Mouse (Mus musculus) forebrain, embryonic 16.5 days (tissue): ENCODE measurements around the gene Sgms1. TPM values are rescaled to one million over a fixed set of nuclear protein-coding genes. Genes with fewer than 3 reads are reported as not detected.

Experiments used
- ATAC-seq: fragments of 200-750 bp; cut with Nextera tagmentation; 2 replicates; pipeline ENCODE4 v1.8.0; 2017; ENCODE audit warnings: mild to moderate bottlenecking, moderate library complexity
- H3K27ac ChIP-seq: fragments of 300-500 bp; sonication (generic); 2 replicates; pipeline ENCODE4 v1.5.1; 2014; ENCODE audit warnings: low read length, control low read depth
- H3K27me3 ChIP-seq: fragments of 300-500 bp; sonication (generic); replicated peaks from 2 replicates; pipeline ENCODE4 v1.6.1; 2014; ENCODE audit warnings: low read length; ENCODE audit not compliant: control insufficient read depth, insufficient read depth
- H3K36me3 ChIP-seq: fragments of 300-500 bp; sonication (generic); 2 replicates; pipeline ENCODE4 v1.6.1; 2014; ENCODE audit not compliant: control insufficient read depth, insufficient read depth
- H3K4me1 ChIP-seq: fragments of 300-500 bp; sonication (generic); replicated peaks from 2 replicates; pipeline ENCODE4 v1.6.1; 2014; ENCODE audit warnings: low read length; ENCODE audit not compliant: control insufficient read depth, insufficient read depth
- H3K4me2 ChIP-seq: fragments of 300-500 bp; sonication (generic); 2 replicates; pipeline ENCODE4 v1.6.1; 2014; ENCODE audit warnings: mild to moderate bottlenecking, low read length, control low read depth
- H3K4me3 ChIP-seq: fragments of 300-500 bp; sonication (generic); replicated peaks from 2 replicates; pipeline ENCODE4 v1.5.1; 2014; ENCODE audit warnings: mild to moderate bottlenecking, low read length, control low read depth
- H3K9ac ChIP-seq: fragments of 300-500 bp; sonication (generic); replicated peaks from 2 replicates; pipeline ENCODE4 v1.6.1; 2014; ENCODE audit warnings: low read depth, low read length, control low read depth
- H3K9me3 ChIP-seq: fragments of 300-500 bp; sonication (generic); 2 replicates; pipeline ENCODE4 v1.6.1; 2016; ENCODE audit warnings: low read length; ENCODE audit not compliant: control insufficient read depth
- WGBS: fragments of 180-500 bp; shearing (Covaris S2); extraction: QIAGEN DNeasy Blood & Tissue Kit; methylation state at CpG from one replicate; pipeline ENCODE4 v1.1.7; 2014; 5-methylcytosine and 5-hydroxymethylcytosine counted together
- polyA plus RNA-seq: library from polyadenylated mRNA; unstranded; fragments of >200 nt; fragmentation: Nextera tagmentation; extraction: Ambion mirVana; gene quantifications from 2 replicates; pipeline ENCODE4 v1.2.1, GENCODE M21; 2015

Sgms1 gene
- polyA plus RNA-seq, 1 experiment from 2014 or later, result 16.3 TPM

GRCm38 (mm10) chr19:32298221-32298620 lies 91.3 kb downstream of the Sgms1 start:
- peak; percentile 66 for ATAC-seq
- no peaks in the 10 kb centered on the region for H3K9me3 ChIP-seq
- H3K27ac ChIP-seq, result no peak overlapping the region
- 30% methylated on average over 7 of the region's 7 CpGs for WGBS
- no peaks in the 10 kb centered on the region for H3K36me3 ChIP-seq
- H3K4me1 ChIP-seq, result no peaks in the 10 kb centered on the region
- no peak overlapping the region for H3K4me3 ChIP-seq
- no peak overlapping the region for H3K4me2 ChIP-seq
- H3K27me3 ChIP-seq, result no peaks in the 10 kb centered on the region
- no peak overlapping the region for H3K9ac ChIP-seq

DNA sequence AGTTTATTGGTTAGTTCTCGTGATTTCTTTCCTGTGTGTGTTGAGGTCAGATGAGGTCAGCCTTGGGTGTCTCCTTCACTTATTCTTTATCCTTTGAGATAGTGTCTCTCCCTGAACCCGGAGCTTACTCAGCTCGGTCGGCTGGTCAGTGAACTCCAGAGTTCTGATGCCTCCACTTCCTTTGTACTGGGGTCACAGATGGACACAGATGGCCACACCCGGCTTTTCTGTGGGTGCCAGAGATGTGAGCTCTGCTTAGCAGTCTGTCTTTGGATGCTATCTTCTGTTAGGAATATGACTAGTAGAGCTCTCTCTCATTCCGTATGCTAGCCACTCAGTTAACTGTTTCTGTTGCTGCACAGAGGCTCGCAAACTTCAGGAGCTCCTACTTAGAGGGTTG lies 92.7 kb downstream of the Sgms1 start:
- no peak overlapping the region for H3K9ac ChIP-seq
- H3K4me2 ChIP-seq, result no peak overlapping the region
- H3K4me1 ChIP-seq, result peaks cover 6% of the 10 kb centered on the region
- H3K36me3 ChIP-seq, result no peaks in the 10 kb centered on the region
- H3K27ac ChIP-seq, result no peak overlapping the region
- H3K27me3 ChIP-seq, result no peaks in the 10 kb centered on the region
- no peaks in the 10 kb centered on the region for H3K9me3 ChIP-seq
- no peak for ATAC-seq
- no peak overlapping the region for H3K4me3 ChIP-seq
- 83% methylated on average over 7 of the region's 7 CpGs for WGBS

DNA sequence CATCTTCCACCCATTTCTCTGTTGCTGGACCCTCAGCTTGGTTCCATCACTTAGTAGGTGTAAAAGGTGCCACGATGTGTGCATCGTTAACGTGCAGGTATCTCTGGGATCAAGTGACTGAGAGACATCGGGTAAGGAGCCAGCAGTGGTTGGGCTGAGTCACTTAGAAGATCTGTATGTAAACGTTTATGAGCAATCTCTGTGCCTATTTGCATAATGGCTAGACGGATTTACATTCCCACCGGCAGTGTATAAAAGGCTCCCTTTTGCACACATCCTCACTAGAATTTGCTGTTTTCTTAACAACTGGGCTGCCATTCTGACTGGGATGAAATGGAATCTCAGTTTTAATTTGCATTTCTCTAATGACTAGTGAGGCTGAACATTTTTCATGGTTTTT lies 93.9 kb downstream of the Sgms1 start:
- Histone ChIP-seq H3K9me3 (no peaks in the 10 kb centered on the region), H3K4me2 (no peak overlapping the region), H3K27ac (no peak overlapping the region), H3K27me3 (no peaks in the 10 kb centered on the region), H3K9ac (no peak overlapping the region), H3K4me1 (peaks cover 6% of the 10 kb centered on the region), H3K36me3 (no peaks in the 10 kb centered on the region), H3K4me3 (no peak overlapping the region)
- 53% methylated on average over 7 of the region's 7 CpGs for WGBS
- no peak for ATAC-seq

GRCm38 (mm10) chr19:32292782-32293776 lies 96.4 kb downstream of the Sgms1 start:
- Histone ChIP-seq H3K36me3 (no peaks in the 10 kb centered on the region), H3K4me2 (no peak overlapping the region), H3K4me3 (no peak overlapping the region), H3K9me3 (no peaks in the 10 kb centered on the region), H3K27me3 (no peaks in the 10 kb centered on the region), H3K27ac (no peak overlapping the region), H3K4me1 (peaks cover 6% of the 10 kb centered on the region), H3K9ac (no peak overlapping the region)
- ATAC-seq, result no peak
- WGBS, result 86% methylated on average over 12 of the region's 12 CpGs

DNA sequence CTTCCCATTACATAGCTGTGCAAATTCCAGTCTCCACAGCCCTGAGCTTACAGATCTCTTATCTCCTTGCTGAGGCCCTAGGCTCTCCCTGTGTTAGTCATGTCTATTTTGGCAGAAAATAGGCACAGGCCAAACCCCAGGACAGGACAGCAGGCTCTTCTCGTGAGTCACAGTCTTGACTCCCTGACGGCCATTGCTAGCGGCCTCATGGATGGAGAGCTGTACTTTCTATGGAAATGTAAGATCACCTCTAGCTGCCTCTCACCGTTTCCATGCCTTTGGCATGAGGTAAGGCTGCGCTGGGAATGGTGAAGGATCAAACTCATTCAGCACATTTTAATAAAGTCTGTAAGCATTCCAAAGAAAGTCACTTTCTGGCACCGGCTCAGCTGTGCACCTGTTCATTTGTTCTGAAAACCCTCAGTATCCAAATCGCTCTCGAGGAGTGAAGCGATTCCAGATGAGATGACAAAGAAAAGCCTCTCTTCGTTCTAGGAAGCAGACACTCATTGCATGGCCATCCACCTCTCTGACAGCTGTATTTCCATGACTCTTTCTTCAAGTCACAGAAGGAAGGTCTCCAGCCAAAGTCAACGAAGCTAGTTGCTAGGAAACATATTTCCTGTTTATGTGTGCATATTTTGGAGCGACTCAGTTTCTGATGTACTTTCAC lies 97.3 kb downstream of the Sgms1 start:
- no peak overlapping the region for H3K4me3 ChIP-seq
- H3K9ac ChIP-seq, result no peak overlapping the region
- ATAC-seq, result no peak
- no peaks in the 10 kb centered on the region for H3K36me3 ChIP-seq
- peaks cover 6% of the 10 kb centered on the region for H3K4me1 ChIP-seq
- H3K4me2 ChIP-seq, result no peak overlapping the region
- WGBS, result 63% methylated on average over 12 of the region's 12 CpGs
- no peak overlapping the region for H3K27ac ChIP-seq
- H3K9me3 ChIP-seq, result no peaks in the 10 kb centered on the region
- H3K27me3 ChIP-seq, result no peaks in the 10 kb centered on the region

DNA sequence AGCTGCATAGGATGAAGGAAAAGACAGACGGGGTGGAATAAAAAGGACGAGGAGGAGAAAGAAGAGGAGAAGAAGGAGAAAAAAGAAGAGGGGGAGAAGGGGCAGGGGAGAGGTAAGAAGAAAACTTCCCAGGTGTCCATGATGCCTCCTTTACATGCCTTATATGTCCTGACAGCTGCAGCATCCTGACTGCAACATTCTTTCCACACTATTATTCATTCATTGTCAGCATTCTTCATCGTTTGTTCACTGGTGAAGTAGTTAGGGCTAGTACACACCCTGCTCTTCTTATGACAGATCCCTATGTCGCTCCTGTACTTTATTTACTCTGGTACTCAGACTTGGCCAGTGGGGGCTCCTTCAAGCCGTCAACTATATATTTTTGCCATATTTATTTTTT lies 98.4 kb downstream of the Sgms1 start:
- peaks cover 6% of the 10 kb centered on the region for H3K4me1 ChIP-seq
- no peaks in the 10 kb centered on the region for H3K27me3 ChIP-seq
- no peak for ATAC-seq
- H3K9ac ChIP-seq, result no peak overlapping the region
- no peak overlapping the region for H3K4me2 ChIP-seq
- no peaks in the 10 kb centered on the region for H3K9me3 ChIP-seq
- no peak overlapping the region for H3K27ac ChIP-seq
- WGBS, result 90% methylated on average over 5 of the region's 5 CpGs
- no peak overlapping the region for H3K4me3 ChIP-seq
- H3K36me3 ChIP-seq, result no peaks in the 10 kb centered on the region

DNA sequence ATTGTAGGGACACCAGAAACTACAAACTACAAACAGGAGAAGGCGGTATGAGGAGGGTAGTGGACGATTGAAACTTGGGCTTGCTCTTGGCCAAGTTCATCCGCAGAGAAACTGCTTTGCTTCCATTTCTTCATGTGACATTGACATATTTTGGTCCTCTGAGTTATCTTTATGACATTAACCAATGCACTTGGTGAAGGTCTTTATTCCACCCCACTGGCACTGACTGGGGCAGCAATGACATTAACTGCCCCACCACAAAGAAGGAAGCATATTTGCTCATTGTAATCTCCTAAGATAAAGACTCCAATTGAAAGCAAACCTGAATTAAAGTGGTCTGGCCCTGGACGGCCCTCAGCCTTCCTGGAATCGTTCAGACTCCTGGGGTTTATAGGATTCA lies 100.6 kb downstream of the Sgms1 start:
- H3K27ac ChIP-seq, result no peak overlapping the region
- no peak overlapping the region for H3K4me3 ChIP-seq
- 70% methylated on average over 5 of the region's 5 CpGs for WGBS
- no peaks in the 10 kb centered on the region for H3K36me3 ChIP-seq
- no peak overlapping the region for H3K9ac ChIP-seq
- H3K9me3 ChIP-seq, result no peaks in the 10 kb centered on the region
- H3K4me1 ChIP-seq, result peaks cover 6% of the 10 kb centered on the region
- no peak overlapping the region for H3K4me2 ChIP-seq
- ATAC-seq, result no peak
- no peaks in the 10 kb centered on the region for H3K27me3 ChIP-seq

DNA sequence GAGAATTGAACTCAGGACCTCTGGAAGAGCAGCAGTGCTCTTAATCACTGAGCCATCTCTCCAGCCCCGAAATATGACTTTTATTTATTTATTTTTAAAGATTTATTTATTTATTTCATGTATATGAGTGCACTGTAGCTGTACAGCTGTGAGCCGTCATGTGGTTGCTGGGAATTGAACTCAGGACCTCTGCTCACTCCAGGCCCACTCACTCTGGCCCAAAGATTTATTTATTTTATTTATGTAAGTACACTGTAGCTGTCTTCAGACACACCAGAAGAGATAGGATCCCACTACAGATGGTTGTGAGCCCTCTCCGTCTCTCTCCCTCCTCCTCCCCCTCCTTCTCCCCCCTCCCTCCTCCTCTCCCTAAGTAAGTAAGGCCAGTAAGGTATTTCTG lies 101.7 kb downstream of the Sgms1 start:
- no peaks in the 10 kb centered on the region for H3K36me3 ChIP-seq
- no peak for ATAC-seq
- no peak overlapping the region for H3K4me3 ChIP-seq
- WGBS, result 77% methylated on average over 3 of the region's 3 CpGs
- peaks cover 6% of the 10 kb centered on the region for H3K4me1 ChIP-seq
- no peak overlapping the region for H3K9ac ChIP-seq
- no peak overlapping the region for H3K27ac ChIP-seq
- H3K4me2 ChIP-seq, result no peak overlapping the region
- no peaks in the 10 kb centered on the region for H3K27me3 ChIP-seq
- no peaks in the 10 kb centered on the region for H3K9me3 ChIP-seq

DNA sequence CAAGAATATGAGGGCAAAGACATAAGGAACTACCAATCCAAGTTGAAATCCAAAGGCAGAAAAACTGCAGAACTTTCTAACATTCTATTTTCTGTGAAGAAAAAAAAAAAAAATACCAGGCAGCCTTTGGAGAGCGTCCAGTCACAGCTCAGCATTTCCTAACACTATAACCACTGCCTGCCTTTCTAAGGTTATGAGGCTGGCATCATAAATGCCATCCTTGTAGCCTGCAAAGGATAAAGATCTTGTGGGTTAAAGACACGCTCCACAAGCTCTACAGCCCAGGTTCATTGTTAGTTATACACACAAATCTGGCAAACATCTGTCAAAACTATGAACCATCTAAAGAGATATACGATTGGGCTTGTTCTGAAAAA lies 104.1 kb downstream of the Sgms1 start:
- ATAC-seq, result no peak
- H3K36me3 ChIP-seq, result no peaks in the 10 kb centered on the region
- no peak overlapping the region for H3K27ac ChIP-seq
- no peaks in the 10 kb centered on the region for H3K4me1 ChIP-seq
- H3K9ac ChIP-seq, result no peak overlapping the region
- H3K9me3 ChIP-seq, result no peaks in the 10 kb centered on the region
- 90% methylated on average over 3 of the region's 3 CpGs for WGBS
- H3K4me2 ChIP-seq, result no peak overlapping the region
- H3K4me3 ChIP-seq, result no peak overlapping the region
- no peaks in the 10 kb centered on the region for H3K27me3 ChIP-seq
